Mouse (Mus musculus) liver, postnatal 0 days (tissue): ENCODE measurements around the gene Phlda1.

Experiments
- CTCF ChIP-seq: sonication (generic); IDR thresholded peaks from 2 replicates; pipeline ENCODE4 v1.5.1; 2016; ENCODE audit warnings: antibody characterized with exemption, low read depth
- EP300 ChIP-seq: IDR thresholded peaks from 2 replicates; pipeline ENCODE4 v1.6.1; 2016; ENCODE audit warnings: antibody characterized with exemption, low read depth, mild to moderate bottlenecking

- TF ChIP-seq CTCF, result no peak
- TF ChIP-seq EP300, result no peak
These were observed 40.7 kb upstream of the Phlda1 start for GRCm38 (mm10) chr10:111465409-111465808.
